Mouse (Mus musculus) limb, embryonic 13.5 days (tissue): Measurements from ENCODE around the gene Sun2. TPM values are rescaled to one million over a fixed set of nuclear protein-coding genes. Genes with fewer than 3 reads are reported as not detected.
A peak's percentile ranks its signal among the peaks of the same experiment; 100 is the strongest.

Experiments
- ATAC-seq: fragments of 200-750 bp; cut with Nextera tagmentation; 2 replicates; pipeline ENCODE4 v1.8.0; 2017; ENCODE audit warnings: low read depth, moderate number of reproducible peaks, moderate TSS enrichment; ENCODE audit not compliant: low FRiP score
- H3K27ac ChIP-seq: fragments of 300-500 bp; sonication (generic); 2 replicates; pipeline ENCODE4 v1.5.1; 2015; ENCODE audit warnings: inconsistent platforms, mild to moderate bottlenecking, moderate library complexity
- H3K27me3 ChIP-seq: fragments of 300-500 bp; sonication (generic); 2 replicates; pipeline ENCODE4 v1.6.1; 2015; ENCODE audit warnings: mild to moderate bottlenecking, inconsistent platforms
- H3K36me3 ChIP-seq: fragments of 300-500 bp; sonication (generic); 2 replicates; pipeline ENCODE4 v1.6.1; 2015; ENCODE audit warnings: inconsistent platforms, mild to moderate bottlenecking, moderate library complexity
- H3K4me1 ChIP-seq: fragments of 300-500 bp; sonication (generic); 2 replicates; pipeline ENCODE4 v1.6.1; 2015; ENCODE audit warnings: inconsistent platforms
- H3K4me2 ChIP-seq: fragments of 300-500 bp; sonication (generic); replicated peaks from 2 replicates; pipeline ENCODE4 v1.6.1; 2015; ENCODE audit warnings: inconsistent platforms, mild to moderate bottlenecking, moderate library complexity
- H3K4me3 ChIP-seq: fragments of 300-500 bp; sonication (generic); 2 replicates; pipeline ENCODE4 v1.5.1; 2015; ENCODE audit warnings: moderate library complexity, mild to moderate bottlenecking, inconsistent platforms
- H3K9ac ChIP-seq: fragments of 300-500 bp; sonication (generic); 2 replicates; pipeline ENCODE4 v1.6.1; 2015; ENCODE audit warnings: mild to moderate bottlenecking, inconsistent platforms
- H3K9me3 ChIP-seq: fragments of 300-500 bp; sonication (generic); 2 replicates; pipeline ENCODE4 v1.6.1; 2016; ENCODE audit warnings: inconsistent platforms
- WGBS: fragments of 180-500 bp; shearing (Covaris S2); methylation state at CpG from one replicate; pipeline ENCODE4 v1.1.7; 2015; 5-methylcytosine and 5-hydroxymethylcytosine counted together
- polyA plus RNA-seq: library from polyadenylated mRNA; unstranded; fragments of >200 nt; fragmentation: Nextera tagmentation; extraction: Ambion mirVana; gene quantifications from 2 replicates; pipeline ENCODE4 v1.2.1, GENCODE M21; 2015

Gene Sun2
- 5.5 and 7.8 TPM in 2 replicates for polyA plus RNA-seq

DNA sequence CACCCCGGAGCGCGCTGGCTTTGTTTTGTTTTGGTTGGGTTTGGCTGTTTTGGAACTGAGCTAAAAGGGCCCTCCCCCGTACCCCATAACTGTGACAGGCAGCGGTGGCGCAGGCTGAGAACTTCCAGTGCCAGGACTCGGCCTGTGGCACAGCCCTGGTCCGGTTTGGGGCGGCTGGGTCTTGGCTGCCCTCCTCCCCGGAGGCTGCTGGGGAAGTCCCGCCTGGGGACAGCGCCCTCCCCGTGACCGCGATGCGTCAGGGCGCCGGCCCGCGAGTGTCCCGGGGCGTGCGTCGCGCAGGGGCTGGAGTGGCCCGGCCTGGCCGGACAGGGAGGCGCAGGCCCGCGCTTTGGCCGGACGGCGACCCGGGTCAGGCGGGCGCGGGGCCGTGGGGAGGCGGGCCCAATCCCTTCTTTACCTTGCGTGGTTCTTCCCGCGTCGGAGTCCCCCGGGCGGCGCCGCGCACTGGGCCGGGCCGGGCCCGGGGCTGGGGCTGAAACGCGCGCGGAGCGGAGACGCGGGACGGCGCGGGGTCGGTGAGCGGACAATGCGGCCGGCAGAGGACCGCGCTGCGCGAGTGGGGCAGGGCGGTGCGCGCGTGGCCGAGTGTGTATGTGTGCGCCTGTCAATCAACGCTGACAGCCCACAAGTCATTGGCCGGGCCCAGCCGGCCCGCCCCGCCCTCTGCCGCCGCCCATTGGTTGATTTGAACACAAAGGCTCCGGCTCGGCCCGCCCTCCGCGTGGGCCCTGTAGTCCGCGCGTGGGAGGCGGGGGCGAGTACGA, at the start of gene Sun2:
Gene Sun2, minus strand, starts transcription at position 616 of the 785 bp plus-strand sequence.
- peaks cover 27% of the 10 kb centered on the region for H3K36me3 ChIP-seq
- H3K4me2 ChIP-seq: peak within 1 kb of the TSS; percentile 86
- no peak within 1 kb of the TSS for H3K27ac ChIP-seq
- peak within 1 kb of the TSS; percentile 91 for H3K9ac ChIP-seq
- H3K9me3 ChIP-seq: no peaks in the 10 kb centered on the region
- no peaks in the 10 kb centered on the region for H3K27me3 ChIP-seq
- peak within 1 kb of the TSS; percentile 94 for H3K4me3 ChIP-seq
- under 1% methylated on average over 68 of the region's 93 CpGs for WGBS
- H3K4me1 ChIP-seq: peaks cover 51% of the 10 kb centered on the region
- ATAC-seq: peak; percentile 92

DNA sequence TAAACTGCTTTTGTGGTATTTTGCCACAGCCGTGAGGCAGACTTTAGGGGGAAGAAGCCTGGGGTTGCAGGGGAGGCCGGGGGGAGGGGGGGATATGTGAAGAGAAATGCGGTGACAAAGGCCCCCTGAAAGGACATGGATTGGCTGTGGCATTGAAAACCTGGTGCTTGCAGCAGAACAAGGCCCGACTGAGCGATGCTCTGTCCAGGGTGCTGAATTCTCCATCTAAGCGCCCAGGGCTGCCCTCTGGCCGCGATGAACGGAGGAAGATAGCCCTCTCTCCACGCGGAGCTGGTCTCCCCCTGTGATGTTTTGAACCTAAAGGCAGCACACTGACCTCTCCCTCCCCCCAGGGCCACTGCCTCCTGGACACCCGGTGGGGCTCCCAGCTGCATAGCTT, 49.2 kb upstream of the Sun2 start:
- Histone ChIP-seq H3K27me3 (peaks cover 42% of the 10 kb centered on the region), H3K4me1 (no peaks in the 10 kb centered on the region)
- WGBS: 1% methylated on average over 12 of the region's 12 CpGs

GRCm38 (mm10) chr15:79790905-79791304, 48.6 kb upstream of the Sun2 start:
- Histone ChIP-seq H3K9ac (no peak overlapping the region), H3K4me3 (no peak overlapping the region), H3K9me3 (no peaks in the 10 kb centered on the region), H3K4me2 (no peak overlapping the region), H3K4me1 (no peaks in the 10 kb centered on the region), H3K27me3 (peaks cover 42% of the 10 kb centered on the region), H3K27ac (no peak overlapping the region), H3K36me3 (no peaks in the 10 kb centered on the region)
- WGBS: 81% methylated on average over 6 of the region's 6 CpGs
- no peak for ATAC-seq

More for the DNA sequence above, 49.2 kb upstream of the Sun2 start:
- no peaks in the 10 kb centered on the region for H3K9me3 ChIP-seq
- no peak overlapping the region for H3K9ac ChIP-seq
- no peak for ATAC-seq
- H3K4me2 ChIP-seq: no peak overlapping the region
- H3K27ac ChIP-seq: no peak overlapping the region
- H3K4me3 ChIP-seq: no peak overlapping the region
- no peaks in the 10 kb centered on the region for H3K36me3 ChIP-seq

GRCm38 (mm10) chr15:79790111-79790510, 47.8 kb upstream of the Sun2 start:
- peaks cover 38% of the 10 kb centered on the region for H3K27me3 ChIP-seq
- no peak overlapping the region for H3K4me2 ChIP-seq
- no peak for ATAC-seq
- WGBS: 47% methylated on average over 8 of the region's 8 CpGs
- no peak overlapping the region for H3K27ac ChIP-seq
- H3K9ac ChIP-seq: no peak overlapping the region
- no peaks in the 10 kb centered on the region for H3K9me3 ChIP-seq
- H3K36me3 ChIP-seq: no peaks in the 10 kb centered on the region
- H3K4me1 ChIP-seq: no peaks in the 10 kb centered on the region
- H3K4me3 ChIP-seq: no peak overlapping the region

- Histone ChIP-seq H3K4me1 (no peaks in the 10 kb centered on the region), H3K9me3 (no peaks in the 10 kb centered on the region), H3K4me3 (no peak overlapping the region), H3K27ac (no peak overlapping the region), H3K27me3 (peaks cover 30% of the 10 kb centered on the region), H3K9ac (no peak overlapping the region), H3K4me2 (no peak overlapping the region), H3K36me3 (no peaks in the 10 kb centered on the region)
- WGBS: 65% methylated on average over 8 of the region's 8 CpGs
- no peak for ATAC-seq
Measured at GRCm38 (mm10) chr15:79787815-79788214, 45.5 kb upstream of the Sun2 start.

GRCm38 (mm10) chr15:79785056-79785455, 42.7 kb upstream of the Sun2 start:
- H3K4me3 ChIP-seq: no peak overlapping the region
- H3K4me2 ChIP-seq: no peak overlapping the region
- peaks cover 17% of the 10 kb centered on the region for H3K27me3 ChIP-seq
- whole genome bisulfite sequencing: 58% methylated on average over 1 of the region's 1 CpGs
- no peak overlapping the region for H3K27ac ChIP-seq
- no peaks in the 10 kb centered on the region for H3K4me1 ChIP-seq
- no peaks in the 10 kb centered on the region for H3K9me3 ChIP-seq
- no peak overlapping the region for H3K9ac ChIP-seq
- ATAC-seq: no peak
- H3K36me3 ChIP-seq: no peaks in the 10 kb centered on the region

DNA sequence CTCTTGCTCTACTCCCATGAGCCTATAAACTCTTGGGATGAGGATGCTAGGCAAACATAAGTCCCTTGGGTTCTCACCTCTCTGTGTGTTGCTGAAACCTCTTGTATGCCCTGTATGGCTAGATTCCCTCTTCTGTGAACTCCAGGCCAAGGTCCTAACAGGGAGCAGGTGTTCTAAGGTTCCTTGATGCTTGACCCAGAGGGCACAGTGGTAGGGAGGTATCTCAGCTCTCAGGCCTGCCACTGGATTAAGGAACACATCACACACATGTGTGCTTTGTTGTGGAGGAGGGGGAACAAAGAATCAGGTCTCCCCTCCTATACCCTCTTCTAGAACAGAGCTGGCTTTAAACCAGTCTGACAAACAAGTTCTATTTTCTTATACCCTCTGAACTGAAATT, 35.4 kb upstream of the Sun2 start, which contains the start of gene Dnal4:
Gene Dnal4, minus strand, starts transcription at position 101 of the 400 bp plus-strand sequence.
- ATAC-seq: no peak
- Histone ChIP-seq H3K9ac (no peak within 1 kb of the TSS), H3K27me3 (no peaks in the 10 kb centered on the region), H3K9me3 (no peaks in the 10 kb centered on the region), H3K27ac (no peak within 1 kb of the TSS), H3K4me1 (peaks cover 14% of the 10 kb centered on the region), H3K4me2 (no peak within 1 kb of the TSS), H3K36me3 (no peaks in the 10 kb centered on the region), H3K4me3 (no peak within 1 kb of the TSS)

- Histone ChIP-seq H3K4me2 (no peak overlapping the region; the same call in 1 of the 2 replicates), H3K27me3 (no peaks in the 10 kb centered on the region), H3K9me3 (no peaks in the 10 kb centered on the region), H3K36me3 (no peaks in the 10 kb centered on the region), H3K4me3 (no peak overlapping the region), H3K9ac (0 out of 2 replicates have a peak overlapping the region, but pooled peaks have one; percentile 55), H3K4me1 (peaks cover 22% of the 10 kb centered on the region), H3K27ac (no peak overlapping the region)
- ATAC-seq: no peak
- 61% methylated on average over 7 of the region's 7 CpGs for WGBS
Measured at GRCm38 (mm10) chr15:79775662-79776061, 33.3 kb upstream of the Sun2 start.

DNA sequence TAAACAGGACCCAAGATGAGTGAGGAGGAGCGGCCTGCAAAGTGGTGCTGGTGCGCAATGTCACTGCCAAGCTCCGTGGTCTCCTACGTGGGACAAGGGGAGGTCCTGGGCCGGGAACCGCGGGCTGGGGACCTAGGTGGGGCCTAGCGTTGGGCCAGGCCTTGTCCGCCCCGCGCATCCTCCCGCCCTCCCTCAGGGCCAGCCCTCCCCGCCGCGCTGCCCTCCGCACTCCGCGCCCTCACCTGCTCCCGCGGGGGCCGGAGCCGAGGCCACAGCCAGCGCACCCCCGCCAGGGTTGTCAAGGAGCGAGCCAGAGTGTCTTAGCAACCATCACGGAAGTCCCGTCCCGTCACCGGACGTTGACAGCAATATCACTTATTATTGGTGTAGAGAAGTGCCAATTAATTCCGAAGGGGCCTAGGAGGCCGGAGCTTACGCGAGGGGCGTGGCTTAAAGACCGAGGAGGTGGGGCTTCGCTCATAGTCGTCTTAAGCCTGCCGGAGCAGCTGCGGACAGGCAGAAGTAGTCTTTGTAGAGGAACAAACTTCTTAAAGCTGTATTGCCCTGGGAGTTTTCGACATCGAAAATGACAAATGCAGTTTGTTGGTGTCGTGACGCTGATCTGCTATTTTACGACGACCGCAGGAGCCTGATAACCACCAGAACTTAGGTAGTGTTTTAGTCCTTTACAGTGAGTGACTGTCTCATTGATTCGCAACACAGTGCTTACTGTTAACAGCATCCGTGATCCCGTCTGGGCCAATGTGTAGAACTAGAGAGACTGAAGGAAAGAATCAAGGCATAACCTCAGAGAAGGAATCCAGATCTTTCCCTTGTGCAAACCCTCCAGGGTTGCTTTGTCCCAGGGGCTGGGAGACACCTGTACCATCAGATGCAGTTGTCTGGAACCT, 32.0 kb upstream of the Sun2 start:
- peak overlapping the region; percentile 77 for H3K9ac ChIP-seq
- H3K27ac ChIP-seq: peak overlapping the region; percentile 11; the same call in 1 of the 2 replicates
- no peaks in the 10 kb centered on the region for H3K9me3 ChIP-seq
- peak overlapping the region; percentile 82 for H3K4me2 ChIP-seq
- peak; percentile 98 for ATAC-seq
- WGBS: under 1% methylated on average over 38 of the region's 50 CpGs
- H3K4me3 ChIP-seq: peak overlapping the region; percentile 58
- no peaks in the 10 kb centered on the region for H3K36me3 ChIP-seq
- H3K27me3 ChIP-seq: no peaks in the 10 kb centered on the region
- H3K4me1 ChIP-seq: peaks cover 24% of the 10 kb centered on the region

GRCm38 (mm10) chr15:79770629-79771240, 28.4 kb upstream of the Sun2 start:
- ATAC-seq: no peak

GRCm38 (mm10) chr15:79768302-79768701, 26.0 kb upstream of the Sun2 start:
- no peaks in the 10 kb centered on the region for H3K27me3 ChIP-seq
- peaks cover 19% of the 10 kb centered on the region for H3K4me1 ChIP-seq
- H3K4me2 ChIP-seq: no peak overlapping the region
- no peak overlapping the region for H3K4me3 ChIP-seq
- no peaks in the 10 kb centered on the region for H3K9me3 ChIP-seq
- no peak overlapping the region for H3K27ac ChIP-seq
- peaks cover 22% of the 10 kb centered on the region for H3K36me3 ChIP-seq
- no peak overlapping the region for H3K9ac ChIP-seq
- ATAC-seq: no peak
- 74% methylated on average over 6 of the region's 6 CpGs for WGBS

More at GRCm38 (mm10) chr15:79770629-79771240, 28.4 kb upstream of the Sun2 start:
- Histone ChIP-seq H3K4me2 (peak overlapping the region; percentile 17), H3K36me3 (peaks cover 2% of the 10 kb centered on the region; the same call in 1 of the 2 replicates), H3K27me3 (no peaks in the 10 kb centered on the region), H3K9ac (peak overlapping the region; percentile 39; the same call in 1 of the 2 replicates), H3K27ac (no peak overlapping the region), H3K4me3 (no peak overlapping the region), H3K9me3 (no peaks in the 10 kb centered on the region), H3K4me1 (peaks cover 30% of the 10 kb centered on the region)
- WGBS: 56% methylated on average over 21 of the region's 21 CpGs
